Mouse (Mus musculus) ES-Bruce4 (cell line): ENCODE results near the gene Ndufa1.
"Not testable (repeated sequence)": the region's sequence is repeated elsewhere in the genome, so short reads cannot be mapped to it uniquely, and the experiment has no call there.

ENCODE experiments used
- CTCF ChIP-seq: IDR thresholded peaks from one replicate; pipeline ENCODE4 v1.8.1; 2011; ENCODE audit warnings: low read depth, low read length
- EP300 ChIP-seq: IDR thresholded peaks from 2 replicates; pipeline ENCODE4 v1.6.1; 2011; ENCODE audit warnings: low read depth, low read length; ENCODE audit not compliant: insufficient read depth
- POLR2A ChIP-seq: IDR thresholded peaks from one replicate; pipeline ENCODE4 v1.8.1; 2011; ENCODE audit warnings: low read length; ENCODE audit not compliant: insufficient read depth

DNA sequence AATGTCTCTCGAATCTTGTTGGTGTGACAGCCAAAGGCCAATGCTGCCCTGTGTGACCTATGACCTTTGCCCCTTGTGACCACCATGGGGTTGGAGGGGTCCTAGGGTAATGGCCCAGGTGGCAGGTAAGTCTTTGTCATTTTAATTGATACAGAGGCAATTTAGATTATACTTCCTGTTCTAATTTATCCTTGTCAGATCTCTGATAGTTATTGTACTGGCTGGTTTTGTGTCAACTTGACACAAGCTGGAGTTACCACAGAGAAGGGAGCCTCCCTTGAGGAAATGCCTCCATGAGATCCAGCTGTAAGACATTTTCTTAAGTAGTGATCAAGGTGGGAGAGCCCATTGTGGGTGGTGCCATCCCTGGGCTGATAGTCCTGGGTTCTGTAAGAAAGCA, 31.2 kb upstream of the Ndufa1 start, which contains the start of gene Rhox1:
- TF ChIP-seq EP300, CTCF, POLR2A: not testable (repeated sequence)
